Mouse (Mus musculus) liver, adult 2 months (tissue): ENCODE results near the gene Olfr452.

ENCODE experiments used
- CTCF ChIP-seq: fragments of 200-500 bp; IDR thresholded peaks from 2 replicates; pipeline ENCODE4 v1.5.1; 2011; ENCODE audit warnings: low read depth, low read length, control low read depth
- POLR2A ChIP-seq: fragments of 200-500 bp; IDR thresholded peaks from 2 replicates; pipeline ENCODE4 v1.6.1; 2011; ENCODE audit warnings: low read length, control low read depth; ENCODE audit not compliant: insufficient read depth; ENCODE audit errors: extremely low read depth

DNA sequence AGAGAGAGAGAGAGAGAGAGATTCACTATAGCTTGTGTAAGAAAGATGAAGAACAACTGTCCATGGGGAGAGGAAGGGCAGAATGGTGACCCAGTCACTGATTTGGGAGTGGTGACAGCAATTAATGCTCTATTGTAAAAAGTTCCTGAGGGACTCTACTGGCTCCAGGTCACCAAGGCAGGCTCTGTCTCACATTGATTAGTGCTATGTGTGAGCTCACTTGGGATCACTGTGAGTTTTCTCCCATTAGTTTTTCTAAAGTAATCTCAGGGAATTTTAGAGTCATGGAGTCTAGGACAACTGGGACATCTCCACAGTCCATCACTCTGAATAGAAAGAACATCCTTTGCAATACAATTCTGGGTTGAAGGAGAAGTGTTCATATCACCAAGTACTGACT, at the start of gene Olfr452:
- TF ChIP-seq CTCF (no peak), POLR2A (no peak)
